Mouse (Mus musculus) small intestine, adult 2 months (tissue): ENCODE measurements around the gene 3110018I06Rik.

ENCODE experiments used
- CTCF ChIP-seq: fragments of 200-500 bp; IDR thresholded peaks from 2 replicates; pipeline ENCODE4 v1.5.1; 2012; ENCODE audit warnings: low read depth, mild to moderate bottlenecking, control low read depth, inconsistent platforms, low read length, moderate library complexity, mixed read lengths; ENCODE audit not compliant: insufficient replicate concordance, insufficient read length; ENCODE audit errors: extremely low read depth
- POLR2A ChIP-seq: fragments of 200-500 bp; IDR thresholded peaks from 2 replicates; pipeline ENCODE4 v1.6.1; 2012; ENCODE audit warnings: low read depth, mild to moderate bottlenecking, control low read depth, inconsistent platforms, low read length, moderate library complexity

GRCm38 (mm10) chr12:107532871-107533270, 44.4 kb downstream of the 3110018I06Rik start:
- TF ChIP-seq CTCF (no peak), POLR2A (no peak)
